Mouse (Mus musculus): ENCODE data around the gene Ptpn11.

Ptpn11 gene

DNA sequence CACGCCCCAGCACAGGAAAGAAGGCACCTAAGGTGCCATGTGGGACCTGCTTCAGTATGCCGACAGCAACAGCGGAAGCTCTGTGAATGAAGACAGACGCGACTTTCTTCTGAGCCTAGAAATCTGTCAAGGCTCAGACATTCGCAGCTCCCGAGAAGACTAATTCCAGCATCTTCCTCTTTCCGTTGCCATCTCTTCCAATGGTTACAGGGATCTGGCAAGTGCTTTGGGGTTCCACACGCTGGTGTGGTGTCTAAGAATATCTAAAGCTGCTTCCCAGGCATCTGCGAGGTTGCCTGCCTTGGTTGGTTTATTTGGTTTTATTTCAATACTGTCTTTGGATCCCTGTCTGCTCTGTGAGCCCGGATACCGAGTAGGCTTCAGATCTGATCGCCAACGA lies 65.6 kb downstream of the Ptpn11 start:
- DNase-seq (ENCODE audit: low read depth, low spot score) = no peak

DNA sequence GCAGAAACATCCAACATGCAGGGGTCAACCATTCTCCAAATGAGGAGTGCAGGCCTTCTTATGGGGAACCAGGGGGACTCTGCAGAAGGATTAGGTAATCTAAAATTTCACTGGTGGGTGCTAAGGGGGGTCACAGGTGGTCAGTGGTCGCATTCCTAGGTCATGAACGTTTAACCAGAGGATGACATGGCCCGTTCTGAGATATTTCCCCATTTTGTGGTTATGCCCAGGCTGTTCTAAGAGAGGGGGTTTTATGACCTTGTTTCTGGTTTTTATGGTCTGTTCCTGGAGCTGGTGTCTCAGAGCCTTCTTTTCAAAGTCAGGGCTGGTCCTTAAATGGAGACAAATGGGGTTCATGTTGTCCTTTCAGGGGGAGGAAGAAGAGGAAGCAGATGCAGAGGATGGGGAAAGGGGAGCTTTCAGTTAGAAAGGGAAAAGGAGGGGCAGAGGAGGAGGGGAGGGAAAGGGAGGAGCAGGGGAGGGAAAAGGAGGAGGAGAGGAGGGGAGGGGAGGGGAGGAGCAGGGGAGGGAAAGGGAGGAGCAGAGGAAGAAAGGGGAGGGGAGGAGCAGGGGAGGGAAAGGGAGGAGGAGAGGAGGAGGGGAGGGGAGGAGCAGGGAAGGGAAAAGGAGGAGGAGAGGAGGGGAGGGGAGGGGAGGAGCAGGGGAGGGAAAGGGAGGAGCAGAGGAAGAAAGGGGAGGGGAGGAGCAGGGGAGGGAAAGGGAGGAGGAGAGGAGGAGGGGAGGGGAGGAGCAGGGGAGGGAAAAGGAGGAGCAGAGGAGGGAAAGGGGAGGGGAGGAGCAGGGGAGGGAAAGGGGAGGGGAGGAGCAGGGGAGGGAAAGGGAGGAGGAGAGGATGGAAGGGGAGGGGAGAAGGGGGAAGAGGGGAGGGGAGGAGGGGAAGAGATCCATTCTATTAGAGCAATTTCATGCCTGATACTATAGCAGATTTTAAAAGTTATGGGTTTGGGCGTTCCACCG lies 66.7 kb downstream of the Ptpn11 start:
- DNase-seq (ENCODE audit: low read depth, low spot score) = no peak

GRCm38 (mm10) chr5:121123399-121123798 lies 67.8 kb downstream of the Ptpn11 start:
- no peak for DNase-seq (ENCODE audit: low read depth, low spot score)

GRCm38 (mm10) chr5:121122577-121122976 lies 68.6 kb downstream of the Ptpn11 start:
- no peak for DNase-seq (ENCODE audit: low read depth, low spot score)

- DNase-seq (ENCODE audit: low read depth, low spot score) = no peak
Observed at GRCm38 (mm10) chr5:121122036-121122435, 69.2 kb downstream of the Ptpn11 start.

DNA sequence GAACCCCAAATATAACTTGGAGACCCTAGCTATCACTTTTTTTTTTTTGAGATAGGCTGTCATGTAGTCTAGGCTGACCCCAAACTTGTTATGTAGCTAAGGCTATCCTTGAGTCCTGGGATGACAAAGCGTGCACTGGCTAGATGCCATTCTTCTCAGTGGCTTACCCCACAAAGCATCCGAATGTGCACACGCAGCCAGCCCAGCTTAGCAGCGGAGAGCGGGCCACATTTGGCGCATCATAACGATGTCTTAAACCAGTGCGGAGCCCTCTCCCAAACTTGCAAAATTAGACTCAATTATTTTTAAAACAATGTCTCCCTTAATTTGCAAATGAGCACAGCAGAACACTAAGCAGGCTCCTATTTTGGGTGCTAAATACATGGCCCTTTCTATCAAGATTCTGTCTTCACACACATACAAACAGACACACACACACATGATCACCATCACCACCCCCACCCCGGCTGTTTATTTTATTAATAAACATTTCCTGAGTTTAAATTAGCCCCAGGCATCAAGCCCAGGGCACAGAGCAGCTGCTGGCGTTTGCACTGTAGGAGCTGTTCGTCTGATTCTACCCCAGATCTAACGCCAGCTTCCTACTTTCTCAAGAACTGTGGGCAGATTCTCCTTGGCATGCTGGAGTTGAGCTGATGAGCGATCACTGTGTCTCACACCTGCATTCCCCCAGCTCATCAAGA lies 71.7 kb downstream of the Ptpn11 start:
- no peak for DNase-seq (ENCODE audit: low read depth, low spot score)

GRCm38 (mm10) chr5:121118345-121118744 lies 72.9 kb downstream of the Ptpn11 start:
- DNase-seq (ENCODE audit: low read depth, low spot score) = no peak

DNA sequence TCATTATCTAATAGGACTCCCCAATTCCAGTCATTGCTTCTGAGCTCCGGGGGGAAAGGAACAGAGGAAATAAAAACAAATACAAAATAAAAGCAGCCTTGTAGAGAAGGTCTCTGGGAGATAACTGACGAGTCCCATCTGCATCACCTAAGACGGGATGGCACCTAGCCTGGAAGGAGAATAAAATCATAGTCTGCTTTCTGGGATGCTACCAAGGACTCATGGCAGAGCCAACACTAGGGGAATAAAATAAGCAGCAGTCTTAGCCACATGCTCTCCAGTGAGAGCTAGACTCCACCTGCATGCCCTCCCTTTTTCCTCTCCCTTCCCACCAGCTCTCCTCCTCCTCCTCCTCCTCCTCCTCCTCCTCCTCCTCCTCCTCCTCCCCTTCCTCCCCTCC lies 74.3 kb downstream of the Ptpn11 start:
- no peak for DNase-seq (ENCODE audit: low read depth, low spot score)

GRCm38 (mm10) chr5:121115391-121116157 lies 75.6 kb downstream of the Ptpn11 start:
- no peak for DNase-seq (ENCODE audit: low read depth, low spot score)

- DNase-seq (ENCODE audit: low read depth, low spot score) = no peak
Observed at GRCm38 (mm10) chr5:121114151-121114550, 77.0 kb downstream of the Ptpn11 start.

DNA sequence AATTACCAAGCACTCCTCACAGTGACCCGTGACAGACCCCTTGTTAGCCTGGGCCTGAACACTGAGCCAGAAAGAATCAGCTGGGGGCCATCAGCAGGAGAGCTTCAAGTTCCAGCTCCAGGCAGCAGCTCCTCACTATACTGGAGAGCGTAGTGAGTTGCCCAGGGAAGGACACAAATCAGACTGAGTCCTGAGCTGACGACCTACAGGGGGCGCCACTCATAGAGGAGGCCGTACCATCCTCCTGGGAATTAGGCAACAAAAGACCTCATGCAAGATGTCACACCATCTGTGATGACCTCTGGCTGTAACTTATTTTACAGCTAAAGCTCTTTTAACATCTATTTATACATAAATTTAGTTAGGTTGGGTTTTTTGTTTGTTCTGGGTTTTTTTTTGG lies 78.8 kb downstream of the Ptpn11 start:
- no peak for DNase-seq (ENCODE audit: low read depth, low spot score)

DNA sequence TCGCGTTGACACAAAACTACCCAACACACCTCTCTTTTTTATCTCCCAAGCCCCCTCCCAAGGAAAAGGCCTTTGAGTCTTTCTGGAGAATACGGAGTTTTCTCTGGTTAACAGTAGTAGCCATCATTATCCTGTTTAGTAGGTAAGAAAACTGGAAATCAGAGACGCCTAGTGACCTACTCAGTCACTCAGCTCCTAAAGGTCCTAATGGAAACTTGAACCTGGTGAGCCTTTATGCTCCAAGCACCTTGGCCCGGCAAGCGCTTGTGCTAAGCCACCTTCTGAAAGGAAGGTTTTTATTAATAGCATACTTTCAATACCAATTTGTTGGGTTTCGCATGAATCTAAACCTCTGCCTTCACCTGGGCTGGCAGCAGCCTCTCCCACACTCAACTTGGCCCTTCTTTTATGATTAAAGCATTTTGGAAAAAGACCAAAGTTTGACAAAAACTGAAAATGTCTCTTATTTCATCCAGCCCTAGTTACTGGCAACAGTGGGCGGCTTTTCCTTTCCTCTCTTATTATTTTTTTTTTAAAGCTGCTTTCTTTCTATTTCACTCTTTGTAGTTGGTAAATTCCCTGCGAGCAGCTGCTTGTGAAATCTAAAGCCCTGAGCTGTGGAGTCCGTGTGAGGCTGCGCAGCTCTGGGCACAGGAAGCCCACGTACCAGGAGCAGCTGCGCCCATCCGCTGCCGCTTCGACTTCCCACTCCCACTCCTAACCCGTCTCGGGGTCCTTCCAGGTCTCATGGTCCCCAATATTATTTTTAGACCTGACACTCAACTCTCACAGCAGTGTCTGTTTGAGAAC lies 79.9 kb downstream of the Ptpn11 start:
- no peak for DNase-seq (ENCODE audit: low read depth, low spot score)

DNA sequence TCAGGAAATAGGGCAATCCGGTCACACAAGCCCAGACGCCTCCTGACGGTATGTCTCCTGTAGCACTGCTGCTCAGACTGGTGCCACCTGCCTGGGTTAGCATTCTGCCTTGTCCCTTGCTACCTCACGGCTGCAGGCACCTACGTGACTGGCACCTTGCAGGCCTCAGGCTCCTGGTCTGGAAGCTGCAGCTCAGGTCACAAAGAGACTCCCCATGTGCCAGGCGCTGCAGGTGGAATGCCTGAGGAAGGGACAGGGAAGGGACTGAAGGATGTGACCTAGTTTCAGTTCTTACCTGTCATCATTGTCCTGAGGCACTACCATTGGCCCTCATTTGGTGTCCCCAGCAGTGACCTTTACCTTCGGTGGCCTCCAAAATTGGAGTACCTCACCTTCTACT lies 82.0 kb downstream of the Ptpn11 start:
- no peak for DNase-seq (ENCODE audit: low read depth, low spot score)

GRCm38 (mm10) chr5:121106913-121107312 lies 84.3 kb downstream of the Ptpn11 start:
- no peak for DNase-seq (ENCODE audit: low read depth, low spot score)

GRCm38 (mm10) chr5:121100886-121101580 lies 90.2 kb downstream of the Ptpn11 start:
- no peak for DNase-seq (ENCODE audit: low read depth, low spot score)

DNA sequence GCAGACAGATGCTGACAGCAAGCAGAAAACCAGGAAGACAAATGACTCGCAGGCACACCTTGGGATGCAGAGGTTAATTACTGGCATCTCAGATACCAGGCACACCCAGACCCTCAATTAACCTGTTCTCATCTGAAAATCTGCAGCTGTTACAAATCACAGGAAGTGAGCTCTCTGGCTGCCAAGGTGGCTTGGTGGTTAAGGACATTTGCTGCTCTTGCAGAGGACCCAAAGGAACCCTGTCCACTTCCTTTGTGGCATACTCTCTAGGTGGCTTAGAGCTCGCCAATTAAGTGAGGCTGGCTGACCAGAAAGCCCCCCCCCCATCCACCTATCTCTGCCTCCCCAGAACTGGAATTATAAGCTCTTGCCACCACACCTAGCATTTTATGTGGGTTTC lies 91.1 kb downstream of the Ptpn11 start:
- no peak for DNase-seq (ENCODE audit: low read depth, low spot score)

DNA sequence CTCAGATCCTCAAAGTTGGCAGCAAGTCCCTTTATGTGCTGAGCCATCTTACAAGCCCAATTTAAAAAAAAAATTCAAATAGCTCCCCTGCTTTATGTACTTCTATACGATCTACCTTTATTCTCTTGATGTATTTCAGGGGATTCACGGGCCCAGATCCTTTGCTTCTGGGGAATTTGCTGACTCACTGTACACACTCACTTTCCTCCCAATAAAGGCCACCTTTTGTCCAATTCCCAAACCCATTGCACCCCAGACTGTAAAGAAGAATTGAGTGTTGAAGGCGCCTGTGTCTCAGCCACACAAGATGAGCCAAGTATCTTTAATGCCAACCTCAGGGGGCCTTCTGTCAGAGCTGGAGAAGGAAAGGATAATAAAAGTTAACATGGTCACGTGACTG lies 93.2 kb downstream of the Ptpn11 start:
- no peak for DNase-seq (ENCODE audit: low read depth, low spot score)

- no peak for DNase-seq (ENCODE audit: low read depth, low spot score)
Observed at GRCm38 (mm10) chr5:121096744-121097143, 94.5 kb downstream of the Ptpn11 start.

GRCm38 (mm10) chr5:121093281-121093680 lies 97.9 kb downstream of the Ptpn11 start:
- DNase-seq (ENCODE audit: low read depth, low spot score) = no peak

DNA sequence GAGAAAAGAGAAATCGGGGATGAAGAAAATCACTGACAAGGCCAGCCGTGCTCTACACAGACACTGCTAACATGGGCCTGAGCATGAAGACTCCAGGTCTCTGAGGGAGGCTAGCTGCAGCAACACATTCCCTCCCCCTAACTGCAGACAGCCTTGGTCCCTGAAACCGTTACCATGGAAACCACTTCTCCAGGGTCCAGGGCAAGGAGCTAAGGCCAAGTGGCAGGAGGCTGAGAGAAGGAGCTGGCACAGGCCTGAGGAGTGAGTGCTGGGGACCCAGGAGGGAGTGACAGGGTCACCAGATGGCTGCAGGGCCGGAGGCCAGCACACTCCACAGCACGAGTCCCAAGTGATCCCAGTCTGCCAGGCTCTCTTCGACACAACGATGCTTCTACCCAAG lies 101.5 kb downstream of the Ptpn11 start:
- DNase-seq (ENCODE audit: low read depth, low spot score) = no peak

DNA sequence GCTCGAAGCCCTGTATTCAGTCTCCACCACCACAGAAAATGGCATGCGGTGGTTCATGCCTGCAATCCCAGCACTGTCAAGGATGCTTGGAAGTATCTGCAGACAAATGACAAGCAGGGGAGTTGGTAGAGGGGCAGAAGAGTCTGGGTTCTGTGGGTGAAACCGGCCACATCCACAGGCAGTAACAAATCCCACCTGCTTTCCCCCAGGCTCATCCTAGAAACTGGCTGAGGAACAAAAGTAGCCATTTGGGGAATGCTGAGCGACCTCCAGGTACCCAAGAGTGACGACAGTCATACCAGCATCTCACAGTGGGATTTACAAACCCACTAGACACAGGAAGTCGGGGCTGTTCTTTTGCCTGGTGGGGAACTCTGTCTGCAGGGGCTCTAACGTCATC lies 103.5 kb downstream of the Ptpn11 start:
- DNase-seq (ENCODE audit: low read depth, low spot score) = no peak

All from skeletal muscle tissue, adult 2 months (tissue).